In the genomic region with DNA sequence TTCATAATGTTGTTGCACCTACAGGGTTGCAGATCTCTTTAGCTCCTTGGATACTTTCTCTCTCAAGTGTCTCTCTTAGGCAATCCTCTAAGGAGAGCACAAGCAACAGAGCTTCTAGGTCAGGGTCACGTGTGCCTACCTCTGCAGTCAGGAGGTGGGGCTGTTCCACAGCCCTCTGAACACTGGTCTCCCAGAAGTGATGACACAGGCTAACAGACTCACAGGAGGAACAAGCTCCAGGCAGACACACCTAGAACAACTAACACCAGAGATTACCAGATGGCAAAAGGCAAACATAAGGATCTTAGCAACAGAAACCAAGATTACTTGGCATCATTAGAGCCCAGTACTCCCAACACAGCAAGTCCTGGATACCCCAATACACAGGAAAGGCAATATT, we compare ENCODE assay signal across 30 mouse cellular contexts. TPM values are rescaled to one million over a fixed set of nuclear protein-coding genes. Genes with fewer than 3 reads are reported as not detected.
A peak's percentile ranks its signal among the peaks of the same experiment; 100 is the strongest.
DNase-seq lines count a peak whose midpoint lies in the region; ATAC-seq and TF ChIP-seq lines count a peak whose summit lies in the region.
"Had no signal": no experiment of that assay in that cellular context is flagged by ENCODE, and none has a peak within 500 bp of the region (broad histone marks: within the 10 kb centered on the region; RNA-seq: fewer than 3 reads in every experiment).

No protein-coding gene starts in this region.

- peak; percentile 31 for DNase-seq in kidney, adult 11 months
- DNase-seq in kidney, postnatal 10 days = no peak
- peak; percentile 54 for DNase-seq in kidney, adult 9 months
- DNase-seq in liver, postnatal 0 days = no peak
- no peak for DNase-seq in liver, embryonic 11.5 days (ENCODE audit: low spot score)
- no peak for DNase-seq in urinary bladder, adult 18-20 months (ENCODE audit: low spot score in 2 of 2)
- DNase-seq: adrenal gland, postnatal 14 days; B cell, adult 2 months; cerebellum, adult 11-12 months; cerebellum, adult 8-10 months; cerebellum, postnatal 10 days; cerebellum, postnatal 36 days; embryo, embryonic 11 days; gastrocnemius, postnatal 25 days; heart, adult 18-20 months; heart, postnatal 10 days; heart, postnatal 36 days had no signal

- no peak overlapping the region for H3K9ac ChIP-seq in kidney, embryonic 16.5 days (replicated peaks; ENCODE audit: low read length)
- H3K9ac ChIP-seq in liver, postnatal 0 days (replicated peaks) = no peak overlapping the region
- H3K9ac ChIP-seq in liver, embryonic 11.5 days (ENCODE audit: low read depth, low read length) = no peak overlapping the region
- H3K9ac ChIP-seq: embryonic facial prominence, embryonic 13.5 days; forebrain, embryonic 12.5 days; forebrain, embryonic 15.5 days; heart, embryonic 12.5 days; heart, embryonic 15.5 days; hindbrain, embryonic 13.5 days had no signal

- ATAC-seq in kidney, embryonic 16.5 days (ENCODE audit: low FRiP score, low TSS enrichment) = no peak
- ATAC-seq in liver, postnatal 0 days = peak; percentile 33
- ATAC-seq in liver, embryonic 11.5 days (replicated peaks; ENCODE audit: low FRiP score) = no peak
- ATAC-seq: forebrain, embryonic 15.5 days; Patski had no signal

- no peak overlapping the region for H3K4me2 ChIP-seq in kidney, embryonic 16.5 days (replicated peaks; ENCODE audit: low read depth, low read length)
- no peak overlapping the region for H3K4me2 ChIP-seq in liver, postnatal 0 days (ENCODE audit: low read depth, low read length)
- no peak overlapping the region for H3K4me2 ChIP-seq in liver, embryonic 11.5 days
- H3K4me2 ChIP-seq: embryonic facial prominence, embryonic 13.5 days; forebrain, embryonic 12.5 days; forebrain, embryonic 15.5 days; heart, embryonic 12.5 days; heart, embryonic 15.5 days; hindbrain, embryonic 13.5 days had no signal

- no peaks in the 10 kb centered on the region for H3K36me3 ChIP-seq in kidney, embryonic 16.5 days (ENCODE audit: insufficient read depth, low read length)
- no peaks in the 10 kb centered on the region for H3K36me3 ChIP-seq in liver, postnatal 0 days (replicated peaks; ENCODE audit: insufficient read depth, low read length)
- no peaks in the 10 kb centered on the region for H3K36me3 ChIP-seq in liver, embryonic 11.5 days (ENCODE audit: control insufficient read depth, insufficient read depth, low read length)
- H3K36me3 ChIP-seq: embryonic facial prominence, embryonic 10.5 days; embryonic facial prominence, embryonic 13.5 days; forebrain, embryonic 12.5 days; forebrain, embryonic 15.5 days; G1E; heart, embryonic 12.5 days; heart, embryonic 15.5 days; hindbrain, embryonic 10.5 days; hindbrain, embryonic 13.5 days had no signal

- H3K4me3 ChIP-seq in kidney, embryonic 16.5 days (ENCODE audit: low read length) = no peak overlapping the region
- no peak overlapping the region for H3K4me3 ChIP-seq in liver, postnatal 0 days (ENCODE audit: low read depth, low read length)
- H3K4me3 ChIP-seq in liver, embryonic 11.5 days (ENCODE audit: low read depth, low read length) = no peak overlapping the region
- H3K4me3 ChIP-seq: embryonic facial prominence, embryonic 10.5 days; embryonic facial prominence, embryonic 13.5 days; erythroblast, embryonic 14.5 days; forebrain, embryonic 12.5 days; forebrain, embryonic 15.5 days; heart, embryonic 12.5 days; heart, embryonic 15.5 days; hindbrain, embryonic 10.5 days; hindbrain, embryonic 13.5 days had no signal

- no peak for TF ChIP-seq EP300 in liver, postnatal 0 days (IDR thresholded peaks at IDR 0.05; ENCODE audit: low read depth)

- no peaks in the 10 kb centered on the region for H3K27me3 ChIP-seq in kidney, embryonic 16.5 days (ENCODE audit: insufficient read depth, low read length)
- H3K27me3 ChIP-seq in liver, postnatal 0 days (ENCODE audit: insufficient read depth, low read length) = no peaks in the 10 kb centered on the region
- no peaks in the 10 kb centered on the region for H3K27me3 ChIP-seq in liver, embryonic 11.5 days (replicated peaks; ENCODE audit: control insufficient read depth, insufficient read depth, low read length)
- H3K27me3 ChIP-seq: CH12.LX; embryonic facial prominence, embryonic 13.5 days; forebrain, embryonic 12.5 days; forebrain, embryonic 15.5 days; heart, embryonic 12.5 days; heart, embryonic 15.5 days; hindbrain, embryonic 13.5 days; Patski had no signal

- no peaks in the 10 kb centered on the region for H3K4me1 ChIP-seq in kidney, embryonic 16.5 days (ENCODE audit: insufficient read depth, low read length)
- no peaks in the 10 kb centered on the region for H3K4me1 ChIP-seq in liver, postnatal 0 days (ENCODE audit: insufficient read depth)
- no peaks in the 10 kb centered on the region for H3K4me1 ChIP-seq in liver, embryonic 11.5 days (replicated peaks; ENCODE audit: control insufficient read depth, insufficient read depth, low read length)
- H3K4me1 ChIP-seq: embryonic facial prominence, embryonic 10.5 days; embryonic facial prominence, embryonic 13.5 days; forebrain, embryonic 12.5 days; forebrain, embryonic 15.5 days; heart, embryonic 12.5 days; heart, embryonic 15.5 days; hindbrain, embryonic 10.5 days; hindbrain, embryonic 13.5 days had no signal

- TF ChIP-seq CTCF in liver, postnatal 0 days (IDR thresholded peaks at IDR 0.05; ENCODE audit: low read depth) = no peak

- WGBS in kidney, embryonic 16.5 days = 54% methylated on average over 1 of the region's 1 CpGs
- WGBS in liver, postnatal 0 days (ENCODE audit: insufficient replicate concordance) = 53% methylated on average over 1 of the region's 1 CpGs
- WGBS in liver, embryonic 11.5 days = 58% methylated on average over 1 of the region's 1 CpGs

- H3K27ac ChIP-seq in kidney, embryonic 16.5 days (ENCODE audit: low read length) = no peak overlapping the region
- no peak overlapping the region for H3K27ac ChIP-seq in liver, postnatal 0 days (ENCODE audit: low read depth)
- H3K27ac ChIP-seq in liver, embryonic 11.5 days (ENCODE audit: low read depth, low read length) = no peak overlapping the region
- H3K27ac ChIP-seq: embryonic facial prominence, embryonic 10.5 days; embryonic facial prominence, embryonic 13.5 days; forebrain, embryonic 12.5 days; forebrain, embryonic 15.5 days; heart, embryonic 15.5 days; hindbrain, embryonic 10.5 days; hindbrain, embryonic 13.5 days had no signal

- no peaks in the 10 kb centered on the region for H3K9me3 ChIP-seq in kidney, embryonic 16.5 days (ENCODE audit: low read length)
- H3K9me3 ChIP-seq in liver, postnatal 0 days (ENCODE audit: low read length) = no peaks in the 10 kb centered on the region
- H3K9me3 ChIP-seq in liver, embryonic 11.5 days (ENCODE audit: control insufficient read depth, low read length) = no peaks in the 10 kb centered on the region
- H3K9me3 ChIP-seq: embryonic facial prominence, embryonic 10.5 days; embryonic facial prominence, embryonic 13.5 days; forebrain, embryonic 12.5 days; forebrain, embryonic 15.5 days; G1E; heart, embryonic 12.5 days; heart, embryonic 15.5 days; hindbrain, embryonic 10.5 days; hindbrain, embryonic 13.5 days had no signal

RNA-seq across cellular contexts. Expression of gene Slco1a4, which starts 26.6 kb away (rescaled TPM):
- polyA plus RNA-seq in kidney, embryonic 16.5 days (2015; fragmentation: Nextera tagmentation; extraction: Ambion mirVana) = 4.9 and 5.1 TPM in 2 replicates
- 0.32 and 0.52 TPM in 2 replicates for polyA plus RNA-seq in liver, postnatal 0 days (2015; fragmentation: Nextera tagmentation; extraction: Ambion mirVana)
- not detected in 2 replicates for polyA plus RNA-seq in liver, embryonic 11.5 days (2014; fragmentation: Nextera tagmentation; extraction: Ambion mirVana)
- polyA plus RNA-seq: embryonic facial prominence, embryonic 10.5 days; embryonic facial prominence, embryonic 13.5 days; erythroblast, embryonic 14.5 days; G1E; heart, embryonic 12.5 days; hindbrain, embryonic 10.5 days had no signal

Comparison
In these comparisons a context has a peak if more than half of its experiments do, and no peak if none do; other contexts are left out.
1. DNase-seq: peak in kidney, adult 11 months (single experiment) and kidney, adult 9 months (single experiment); none in kidney, postnatal 10 days (single experiment), liver, postnatal 0 days (single experiment), liver, embryonic 11.5 days (single experiment) and urinary bladder, adult 18-20 months (0 of 2).